Comparison of ENCODE assay signal across 24 mouse cellular contexts in genomic region chr15:11578331-11578730, GRCm38 (mm10).
"Had no signal": no experiment of that assay in that cellular context is flagged by ENCODE, and none has a peak within 500 bp of the region (broad histone marks: within the 10 kb centered on the region; RNA-seq: fewer than 3 reads in every experiment).

No protein-coding gene starts in this region.

- H3K27ac ChIP-seq: gastrocnemius, adult 2 months; heart, embryonic 10.5 days; hindbrain, embryonic 10.5 days; hindbrain, embryonic 12.5 days; hindbrain, embryonic 14.5 days; intestine, embryonic 15.5 days; kidney, embryonic 15.5 days; kidney, postnatal 0 days; left cerebral cortex, adult 2 months; limb, embryonic 13.5 days; limb, embryonic 15.5 days; liver, embryonic 12.5 days; liver, embryonic 14.5 days had no signal

- DNase-seq: gastrocnemius, adult 2 months; gastrocnemius, postnatal 10 days; gastrocnemius, postnatal 25 days; heart, adult 18-20 months; heart, postnatal 10 days; heart, postnatal 4 days; kidney, adult 18-20 months; kidney, adult 9 months; kidney, postnatal 14 days; kidney, postnatal 36 days; lung, adult 18-20 months had no signal

- H3K4me3 ChIP-seq: gastrocnemius, adult 2 months; heart, embryonic 10.5 days; heart, embryonic 12.5 days; hindbrain, embryonic 10.5 days; hindbrain, embryonic 12.5 days; intestine, embryonic 15.5 days; kidney, embryonic 15.5 days; left cerebral cortex, adult 2 months; limb, embryonic 13.5 days; limb, embryonic 15.5 days; liver, embryonic 12.5 days had no signal
